Mouse (Mus musculus): ENCODE measurements around the gene Mrpl4. TPM values are rescaled to one million over a fixed set of nuclear protein-coding genes. Genes with fewer than 3 reads are reported as not detected.
A peak's percentile ranks its signal among the peaks of the same experiment; 100 is the strongest.

Mrpl4 gene
- polyA plus RNA-seq, 1 experiment from 2014 or later: 90.2 TPM

GRCm38 (mm10) chr9:20966747-20967146, 35.8 kb upstream of the Mrpl4 start:
- ATAC-seq (ENCODE audit: low FRiP score, low TSS enrichment) (no peak), DNase-seq (ENCODE audit: low spot score) (no peak)
- 77% methylated on average over 5 of the region's 5 CpGs for WGBS
- Histone ChIP-seq H3K27ac (replicated peaks) (no peak overlapping the region), H3K4me3 (ENCODE audit: low read depth, low read length) (no peak overlapping the region), H3K27me3 (ENCODE audit: control insufficient read depth, insufficient read depth, low read length) (no peaks in the 10 kb centered on the region), H3K4me1 (replicated peaks; ENCODE audit: control insufficient read depth, insufficient read depth) (no peaks in the 10 kb centered on the region), H3K9ac (ENCODE audit: low read length) (no peak overlapping the region), H3K4me2 (replicated peaks; ENCODE audit: low read depth) (no peak overlapping the region), H3K36me3 (ENCODE audit: control insufficient read depth, insufficient read depth, low read length) (peaks cover 20% of the 10 kb centered on the region; the same call in 1 of the 2 replicates), H3K9me3 (ENCODE audit: control insufficient read depth, low read length) (no peaks in the 10 kb centered on the region)
- TF ChIP-seq EP300 (optimal IDR thresholded peaks at IDR 0.05) (no peak), CTCF (IDR thresholded peaks at IDR 0.05; ENCODE audit: low read depth) (no peak)

- peak; percentile 65 for ATAC-seq (ENCODE audit: low FRiP score, low TSS enrichment)
- peak overlapping the region; percentile 89 for H3K4me2 ChIP-seq (replicated peaks; ENCODE audit: low read depth)
- peak overlapping the region; percentile 48 for H3K9ac ChIP-seq (ENCODE audit: low read length)
- H3K9me3 ChIP-seq (ENCODE audit: control insufficient read depth, low read length): no peaks in the 10 kb centered on the region
- DNase-seq (ENCODE audit: low spot score): no peak
- TF ChIP-seq EP300 (optimal IDR thresholded peaks at IDR 0.05) (peak; percentile 28), CTCF (IDR thresholded peaks at IDR 0.05; ENCODE audit: low read depth) (peak; percentile 39; the same call in 1 of the 2 replicates)
- WGBS: 34% methylated on average over 7 of the region's 7 CpGs
- no peak overlapping the region for H3K4me3 ChIP-seq (ENCODE audit: low read depth, low read length)
- H3K4me1 ChIP-seq (replicated peaks; ENCODE audit: control insufficient read depth, insufficient read depth): peaks cover 11% of the 10 kb centered on the region; the same call in 1 of the 2 replicates
- H3K27me3 ChIP-seq (ENCODE audit: control insufficient read depth, insufficient read depth, low read length): no peaks in the 10 kb centered on the region
- peak overlapping the region; percentile 96 for H3K27ac ChIP-seq (replicated peaks)
- peaks cover 14% of the 10 kb centered on the region; the same call in 1 of the 2 replicates for H3K36me3 ChIP-seq (ENCODE audit: control insufficient read depth, insufficient read depth, low read length)
Measured at GRCm38 (mm10) chr9:20971751-20972140, 30.8 kb upstream of the Mrpl4 start.

GRCm38 (mm10) chr9:20972141-20972992, 30.2 kb upstream of the Mrpl4 start:
- Histone ChIP-seq H3K9ac (ENCODE audit: low read length) (peak overlapping the region; percentile 62), H3K9me3 (ENCODE audit: control insufficient read depth, low read length) (no peaks in the 10 kb centered on the region), H3K36me3 (ENCODE audit: control insufficient read depth, insufficient read depth, low read length) (peaks cover 8% of the 10 kb centered on the region; the same call in 1 of the 2 replicates), H3K27me3 (ENCODE audit: control insufficient read depth, insufficient read depth, low read length) (no peaks in the 10 kb centered on the region), H3K4me1 (replicated peaks; ENCODE audit: control insufficient read depth, insufficient read depth) (peaks cover 11% of the 10 kb centered on the region; the same call in 1 of the 2 replicates), H3K27ac (replicated peaks) (peak overlapping the region; percentile 96), H3K4me3 (ENCODE audit: low read depth, low read length) (peak overlapping the region; percentile 21; the same call in 1 of the 2 replicates), H3K4me2 (replicated peaks; ENCODE audit: low read depth) (peak overlapping the region; percentile 89)
- no peak for TF ChIP-seq CTCF (IDR thresholded peaks at IDR 0.05; ENCODE audit: low read depth)
- TF ChIP-seq EP300 (optimal IDR thresholded peaks at IDR 0.05): no peak
- ATAC-seq (ENCODE audit: low FRiP score, low TSS enrichment) (peak; percentile 58), DNase-seq (ENCODE audit: low spot score) (peak; percentile 53)
- 18% methylated on average over 28 of the region's 28 CpGs for WGBS

- H3K27me3 ChIP-seq (ENCODE audit: control insufficient read depth, insufficient read depth, low read length): no peaks in the 10 kb centered on the region
- H3K27ac ChIP-seq (replicated peaks): peak overlapping the region; percentile 96
- no peak for TF ChIP-seq EP300 (optimal IDR thresholded peaks at IDR 0.05)
- no peak for TF ChIP-seq CTCF (IDR thresholded peaks at IDR 0.05; ENCODE audit: low read depth)
- DNase-seq (ENCODE audit: low spot score) (no peak), ATAC-seq (ENCODE audit: low FRiP score, low TSS enrichment) (no peak)
- H3K4me3 ChIP-seq (ENCODE audit: low read depth, low read length): no peak overlapping the region
- peak overlapping the region; percentile 89 for H3K4me2 ChIP-seq (replicated peaks; ENCODE audit: low read depth)
- H3K9me3 ChIP-seq (ENCODE audit: control insufficient read depth, low read length): no peaks in the 10 kb centered on the region
- peak overlapping the region; percentile 62 for H3K9ac ChIP-seq (ENCODE audit: low read length)
- H3K4me1 ChIP-seq (replicated peaks; ENCODE audit: control insufficient read depth, insufficient read depth): peaks cover 11% of the 10 kb centered on the region; the same call in 1 of the 2 replicates
- WGBS: 64% methylated on average over 4 of the region's 4 CpGs
- 0 out of 2 replicates have a peak, but pooled peaks cover 3% of the 10 kb centered on the region for H3K36me3 ChIP-seq (ENCODE audit: control insufficient read depth, insufficient read depth, low read length)
Measured at GRCm38 (mm10) chr9:20973001-20973681, 29.4 kb upstream of the Mrpl4 start.

DNA sequence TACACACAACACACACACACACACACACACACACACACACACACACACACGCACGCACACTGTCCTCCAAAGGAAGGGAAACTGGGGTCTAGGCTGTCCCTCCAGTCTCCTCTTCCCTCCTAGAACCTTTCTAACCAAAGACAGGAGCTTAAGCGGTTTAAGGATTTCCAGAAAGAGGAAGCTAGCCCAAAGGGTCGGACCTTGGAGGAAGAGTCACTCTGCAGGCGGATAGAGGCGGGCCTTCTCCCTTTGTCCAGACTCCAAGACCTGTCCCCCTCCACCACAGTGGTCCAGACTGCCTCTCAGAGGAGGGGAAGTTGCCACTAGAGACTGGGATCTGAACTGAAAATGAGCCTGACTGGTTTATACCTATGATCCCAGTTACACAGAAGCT, 28.9 kb upstream of the Mrpl4 start:
- Histone ChIP-seq H3K9me3 (ENCODE audit: control insufficient read depth, low read length) (no peaks in the 10 kb centered on the region), H3K27ac (replicated peaks) (peak overlapping the region; percentile 96), H3K36me3 (ENCODE audit: control insufficient read depth, insufficient read depth, low read length) (0 out of 2 replicates have a peak, but pooled peaks cover 3% of the 10 kb centered on the region), H3K4me1 (replicated peaks; ENCODE audit: control insufficient read depth, insufficient read depth) (peaks cover 11% of the 10 kb centered on the region; the same call in 1 of the 2 replicates), H3K27me3 (ENCODE audit: control insufficient read depth, insufficient read depth, low read length) (no peaks in the 10 kb centered on the region), H3K4me3 (ENCODE audit: low read depth, low read length) (0 out of 2 replicates have a peak overlapping the region, but pooled peaks have one; percentile 6), H3K9ac (ENCODE audit: low read length) (0 out of 2 replicates have a peak overlapping the region, but pooled peaks have one; percentile 31), H3K4me2 (replicated peaks; ENCODE audit: low read depth) (peak overlapping the region; percentile 89)
- DNase-seq (ENCODE audit: low spot score) (no peak), ATAC-seq (ENCODE audit: low FRiP score, low TSS enrichment) (no peak)
- TF ChIP-seq CTCF (IDR thresholded peaks at IDR 0.05; ENCODE audit: low read depth) (no peak), EP300 (optimal IDR thresholded peaks at IDR 0.05) (no peak)
- WGBS: 33% methylated on average over 4 of the region's 6 CpGs
